Mouse (Mus musculus): ENCODE data around the gene Map2k1.
A peak's percentile ranks its signal among the peaks of the same experiment; 100 is the strongest.
"Not testable (repeated sequence)": the region's sequence is repeated elsewhere in the genome, so short reads cannot be mapped to it uniquely, and the experiment has no call there.

The Map2k1 gene

GRCm38 (mm10) chr9:64253021-64253904 lies at the start of gene Map2k1:
Gene Map2k1, minus strand, starts transcription at chr9:64253631.
- peak; percentile 100 for DNase-seq

DNA sequence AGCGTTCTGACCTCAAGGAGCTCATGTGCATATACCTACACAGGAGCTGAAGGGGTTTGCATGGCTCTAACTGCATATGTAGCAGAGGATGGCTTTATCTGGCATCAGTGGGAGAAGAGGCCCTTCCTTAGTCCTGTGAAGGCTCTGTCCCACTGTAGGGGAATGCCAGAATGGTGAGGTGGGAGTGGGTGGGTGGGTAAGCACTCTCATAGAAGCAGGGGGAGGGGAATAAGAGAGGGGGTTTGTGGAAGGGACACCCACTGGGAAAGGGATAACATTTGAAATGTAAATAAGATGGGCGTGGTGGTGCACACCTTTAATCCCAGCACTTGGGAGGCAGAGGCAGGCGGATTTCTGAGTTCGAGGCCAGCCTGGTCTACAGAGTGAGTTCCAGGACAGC lies 49.7 kb upstream of the Map2k1 start:
- DNase-seq: not testable (repeated sequence)

GRCm38 (mm10) chr9:64282404-64282987 lies 29.1 kb upstream of the Map2k1 start:
- no peak for DNase-seq

- no peak for DNase-seq
Observed at GRCm38 (mm10) chr9:64281781-64282178, 28.3 kb upstream of the Map2k1 start.

DNA sequence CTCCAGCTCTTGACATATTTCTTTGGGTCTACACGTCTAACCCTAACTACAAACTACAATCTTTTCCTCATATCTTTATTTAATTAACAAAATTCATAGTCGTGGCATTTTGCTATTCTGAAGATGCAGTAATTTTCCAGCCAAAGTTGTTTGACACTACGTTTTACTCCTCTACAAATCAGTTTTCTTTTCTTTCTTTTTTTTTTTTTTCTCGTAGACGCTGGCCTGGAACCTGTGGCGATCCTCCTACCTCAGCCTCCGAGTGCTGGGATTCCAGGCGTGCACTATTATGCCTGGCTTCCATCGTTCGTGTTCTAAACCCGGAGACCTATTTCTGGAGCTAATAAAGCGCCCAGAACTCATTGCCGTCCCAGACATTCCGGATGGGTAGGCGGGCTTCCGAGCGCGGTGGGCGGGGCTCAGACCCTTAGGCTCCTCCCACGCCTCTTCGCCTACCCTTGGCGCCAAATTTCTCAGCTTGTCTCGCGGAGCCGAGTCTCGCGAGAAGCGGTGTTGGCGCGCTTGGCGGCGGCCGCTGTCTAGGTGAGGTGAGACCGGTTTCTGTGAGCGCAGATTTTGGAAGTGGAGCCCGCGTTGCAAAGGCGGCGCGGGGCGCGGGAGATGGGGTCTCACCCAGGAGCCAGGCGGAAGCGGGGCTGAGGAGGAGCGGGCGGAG lies 27.8 kb upstream of the Map2k1 start, which contains the start of gene Tipin:
Tipin (plus strand) TSS at position 477 of the 676 bp plus-strand sequence.
- peak; percentile 96 to 99 for DNase-seq

GRCm38 (mm10) chr9:64278665-64279310 lies 25.4 kb upstream of the Map2k1 start:
- DNase-seq: no peak

DNA sequence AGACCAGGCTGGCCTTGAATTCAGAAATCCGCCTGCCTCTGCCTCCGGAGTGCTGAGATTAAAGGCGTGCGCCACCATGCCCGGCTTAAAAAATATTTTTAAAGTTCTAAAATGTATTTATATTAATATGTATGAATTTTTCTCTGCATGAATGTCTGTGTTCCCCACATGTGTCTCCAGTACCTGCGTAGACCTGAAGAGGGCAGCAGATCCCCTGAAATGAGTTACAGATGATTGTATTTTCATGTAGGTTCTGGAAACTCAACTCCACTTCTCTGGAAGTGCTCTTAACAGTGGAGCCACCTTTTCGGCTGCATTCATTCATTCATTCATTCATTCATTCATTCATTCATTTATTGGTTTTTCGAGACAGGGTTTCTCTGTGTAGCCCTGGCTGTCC lies 24.3 kb upstream of the Map2k1 start:
- DNase-seq: peak; percentile 61 to 88

DNA sequence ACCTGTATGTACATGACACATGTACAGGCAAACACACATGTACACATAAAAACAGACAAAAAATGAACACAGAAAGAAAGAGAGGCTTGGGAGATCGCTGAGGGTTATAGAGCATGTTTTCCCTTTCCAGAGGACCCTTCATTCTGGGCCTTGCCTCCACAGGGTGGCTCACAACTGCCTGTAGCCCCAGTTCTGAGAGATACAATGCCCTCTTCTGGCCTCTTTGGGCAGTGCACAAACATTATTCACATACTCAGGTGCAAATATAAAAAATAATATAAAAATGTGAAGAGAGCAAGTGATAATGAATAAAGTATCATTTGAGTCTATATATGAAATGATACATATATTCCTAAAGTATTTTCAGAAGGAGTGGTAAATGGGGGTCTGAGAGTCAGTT lies 21.5 kb upstream of the Map2k1 start:
- DNase-seq: peak in 1 of 2 experiments; percentile 49

- no peak for DNase-seq
Observed at GRCm38 (mm10) chr9:64274291-64274690, 20.9 kb upstream of the Map2k1 start.

- DNase-seq: no peak
Observed at GRCm38 (mm10) chr9:64273757-64274156, 20.3 kb upstream of the Map2k1 start.

- DNase-seq: peak; percentile 54 to 78
Observed at GRCm38 (mm10) chr9:64272611-64273010, 19.2 kb upstream of the Map2k1 start.

DNA sequence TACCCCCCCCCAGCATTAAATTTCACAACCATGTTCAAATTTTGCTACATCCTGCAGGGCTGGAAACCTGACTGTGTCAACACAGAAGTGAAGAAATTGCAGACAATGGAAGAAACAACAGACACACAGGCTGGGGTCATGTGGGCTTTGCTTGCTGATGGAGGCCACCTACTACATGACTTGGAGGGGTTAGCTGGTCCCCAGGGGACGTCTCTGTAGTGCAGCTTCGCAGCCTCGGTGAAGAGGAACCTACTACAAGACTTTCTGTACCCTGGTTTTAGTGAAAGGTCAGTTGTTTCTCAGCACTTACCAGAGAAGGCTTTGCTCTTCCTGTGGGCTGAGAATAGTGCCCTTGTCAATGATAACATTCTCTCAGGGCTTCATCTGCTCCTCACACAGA lies 17.8 kb upstream of the Map2k1 start:
- no peak for DNase-seq

GRCm38 (mm10) chr9:64268836-64269235 lies 15.4 kb upstream of the Map2k1 start:
- not testable (repeated sequence) for DNase-seq

GRCm38 (mm10) chr9:64268196-64268595 lies 14.8 kb upstream of the Map2k1 start:
- DNase-seq: no peak

DNA sequence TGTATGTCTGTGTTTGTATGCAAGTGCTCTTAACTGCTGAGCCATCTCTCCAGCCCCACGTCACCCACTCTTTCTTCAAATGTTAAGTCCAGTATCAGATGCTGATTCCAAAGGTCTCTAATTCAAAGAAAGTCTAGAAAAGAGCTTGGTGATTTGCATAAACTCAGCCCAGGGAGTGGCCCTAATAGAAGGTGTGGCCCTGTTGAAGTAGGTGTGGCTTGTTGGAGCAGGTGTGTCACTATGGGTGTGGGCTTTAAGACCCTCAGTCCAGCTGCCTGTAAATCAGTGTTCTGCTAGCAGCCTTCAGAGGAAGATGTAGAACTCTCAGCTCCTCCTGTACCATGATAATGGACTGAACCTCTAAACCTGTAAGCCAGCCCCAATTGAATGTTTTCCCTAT lies 13.8 kb upstream of the Map2k1 start:
- no peak for DNase-seq

GRCm38 (mm10) chr9:64264813-64265212 lies 11.4 kb upstream of the Map2k1 start:
- DNase-seq: no peak

GRCm38 (mm10) chr9:64261023-64261422 lies 7.6 kb upstream of the Map2k1 start:
- DNase-seq: no peak

DNA sequence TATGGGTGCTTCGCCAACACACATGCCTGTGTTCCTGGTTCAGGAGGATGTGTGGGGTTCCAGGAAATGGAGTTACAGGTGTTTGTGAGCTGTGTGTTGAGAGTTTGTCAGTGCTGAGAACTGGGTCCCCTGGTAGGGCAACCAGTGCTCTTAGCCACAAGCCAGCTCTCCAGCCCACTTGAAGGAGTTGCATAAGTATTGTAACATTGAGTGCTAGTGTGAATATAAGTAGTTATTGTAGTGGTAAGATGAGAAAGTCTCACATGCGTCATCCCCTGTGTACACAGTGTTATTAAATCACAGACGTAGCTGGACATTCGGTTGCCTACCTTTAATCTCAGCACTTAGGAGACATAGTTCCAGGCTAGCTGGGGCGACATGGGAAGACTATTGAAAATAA lies 6.5 kb upstream of the Map2k1 start:
- DNase-seq: no peak

- DNase-seq: no peak
Observed at GRCm38 (mm10) chr9:64256204-64256603, 2.8 kb upstream of the Map2k1 start.

- no peak for DNase-seq
Observed at GRCm38 (mm10) chr9:64255422-64255821, 2.0 kb upstream of the Map2k1 start.

GRCm38 (mm10) chr9:64252591-64253020 lies 825 bp downstream of the Map2k1 start:
- peak; percentile 34 to 70 for DNase-seq

GRCm38 (mm10) chr9:64250111-64250730 lies 3.2 kb downstream of the Map2k1 start:
- DNase-seq: no peak
